Mouse (Mus musculus) kidney, adult 18-20 months (tissue): ENCODE results near the gene Kalrn.

ENCODE experiments used
- DNase-seq: peaks from one replicate; pipeline ENCODE4 v3.0.0; 2021

Kalrn gene

DNA sequence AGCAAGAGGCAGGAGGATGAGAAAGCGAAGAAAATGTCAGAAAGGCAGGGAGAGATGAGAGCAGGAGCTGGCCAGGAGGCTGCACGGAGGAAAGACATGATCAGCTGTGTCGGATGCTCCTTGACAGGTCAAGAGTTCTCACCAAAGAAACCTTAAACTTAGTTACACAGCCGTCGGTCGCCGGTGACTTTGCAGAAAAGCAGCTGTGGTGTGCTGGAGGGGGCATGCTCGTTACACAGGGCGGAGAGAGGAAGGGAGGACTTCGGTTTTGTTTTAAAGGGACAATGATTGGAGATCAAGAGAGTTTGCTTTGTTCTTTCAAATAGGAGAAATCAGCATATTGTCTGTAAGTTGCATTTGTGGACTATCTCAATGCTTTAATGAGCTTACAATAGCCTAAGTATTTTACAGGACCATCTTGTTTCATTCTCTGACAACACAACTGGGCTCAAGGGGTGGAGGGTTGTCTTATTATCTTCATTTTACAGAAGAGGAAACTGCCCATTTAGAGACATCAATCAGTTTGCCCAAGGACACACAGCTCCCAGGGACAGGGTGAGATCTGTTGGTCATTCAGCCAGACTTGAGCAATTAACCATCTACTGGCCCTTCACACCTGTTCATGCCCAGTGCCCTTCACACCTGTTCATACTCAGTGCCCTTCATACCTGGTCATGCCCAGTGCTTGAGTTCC lies 516.8 kb downstream of the Kalrn start:
- DNase-seq = no peak

DNA sequence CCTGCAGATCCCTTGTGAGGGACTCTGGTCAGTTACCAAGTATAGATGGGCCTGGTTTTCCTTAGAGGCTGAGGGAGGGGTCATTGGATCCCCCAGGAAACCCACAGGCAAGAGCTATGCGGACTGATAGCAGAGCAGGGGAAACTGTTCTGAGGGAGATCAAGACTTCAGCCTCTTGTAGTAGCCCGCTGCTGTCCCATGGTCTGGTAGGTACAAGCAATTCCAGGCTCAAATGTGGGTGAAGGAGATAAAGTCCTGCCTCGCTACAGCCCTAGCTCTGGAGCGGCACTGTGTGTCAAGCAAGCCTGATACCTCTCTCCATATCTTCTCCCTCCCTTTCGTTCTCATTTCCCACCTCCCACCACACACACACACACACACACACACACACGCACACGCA lies 523.2 kb downstream of the Kalrn start:
- no peak for DNase-seq

DNA sequence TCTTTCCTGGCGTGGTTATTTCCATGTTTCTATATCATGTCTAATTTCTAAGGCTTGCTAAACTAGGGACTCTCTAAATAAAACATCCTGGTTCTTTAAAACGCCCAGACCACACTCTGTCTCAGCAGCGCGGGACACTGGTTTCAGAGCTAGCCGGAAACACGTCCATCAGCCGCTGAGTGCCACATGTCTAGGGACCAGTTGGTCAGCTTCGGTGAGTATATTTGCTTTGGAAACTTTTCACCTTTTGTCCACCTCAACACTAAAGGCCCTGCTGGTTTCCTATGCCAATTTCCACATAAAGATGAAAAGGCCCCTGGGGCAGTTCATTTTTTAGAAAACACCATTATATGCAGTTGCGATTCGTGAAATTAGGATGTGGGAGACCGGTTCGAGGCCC lies 524.0 kb downstream of the Kalrn start:
- no peak for DNase-seq

DNA sequence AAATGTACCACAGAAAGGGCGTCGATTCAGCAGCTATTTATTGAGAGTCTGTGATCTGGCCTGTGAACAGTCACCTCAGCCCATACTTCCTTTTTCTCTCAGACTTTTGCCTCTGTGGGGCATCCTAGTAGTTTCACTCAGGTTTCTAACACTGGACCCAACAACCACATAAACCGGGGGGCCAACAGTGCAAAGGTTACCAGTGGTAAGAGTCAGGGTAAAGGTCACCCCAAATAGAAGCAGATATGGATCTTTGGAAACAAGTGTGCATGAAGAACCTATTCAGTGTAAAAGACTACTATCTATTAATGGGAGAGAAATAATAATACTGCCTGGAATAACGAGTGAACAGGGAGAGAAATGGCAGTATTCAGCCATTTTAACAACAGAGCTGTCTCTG lies 525.1 kb downstream of the Kalrn start:
- DNase-seq = no peak

DNA sequence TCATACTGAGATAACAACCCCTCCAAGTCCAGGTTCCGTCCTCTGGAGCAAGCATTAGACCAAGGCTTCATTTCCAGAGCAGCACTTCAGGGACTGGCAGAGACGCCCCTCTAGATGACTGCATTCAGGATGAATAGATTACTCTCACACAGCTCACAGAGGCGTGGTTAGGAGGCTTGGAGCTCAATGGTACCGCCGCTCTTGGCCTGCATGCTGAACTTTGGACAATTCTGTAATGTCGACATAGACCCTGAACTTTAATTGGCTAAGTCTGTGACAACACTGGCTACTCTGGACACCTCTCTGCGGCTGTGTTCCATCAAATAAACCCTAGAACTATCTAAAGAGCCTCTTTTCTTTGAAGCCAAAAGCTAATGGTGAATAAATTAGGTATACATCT lies 525.8 kb downstream of the Kalrn start:
- DNase-seq = no peak

DNA sequence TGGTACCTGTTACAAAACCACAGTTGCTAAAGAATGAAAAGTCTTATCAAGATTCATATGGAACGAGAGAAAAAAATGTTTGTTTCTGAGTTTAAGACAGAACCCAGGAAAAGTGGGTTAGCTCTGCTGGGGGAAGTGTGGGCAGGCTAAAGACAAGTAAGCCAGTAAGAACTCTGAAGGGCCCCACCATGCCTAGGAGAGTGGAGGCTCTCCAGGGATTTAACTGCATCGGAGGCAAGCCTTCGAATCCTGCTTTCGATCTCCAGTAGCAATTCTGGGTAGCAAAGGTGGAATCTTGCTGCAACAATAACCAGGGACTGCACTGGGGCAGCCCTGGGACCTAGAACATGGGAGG lies 526.3 kb downstream of the Kalrn start:
- no peak for DNase-seq

DNA sequence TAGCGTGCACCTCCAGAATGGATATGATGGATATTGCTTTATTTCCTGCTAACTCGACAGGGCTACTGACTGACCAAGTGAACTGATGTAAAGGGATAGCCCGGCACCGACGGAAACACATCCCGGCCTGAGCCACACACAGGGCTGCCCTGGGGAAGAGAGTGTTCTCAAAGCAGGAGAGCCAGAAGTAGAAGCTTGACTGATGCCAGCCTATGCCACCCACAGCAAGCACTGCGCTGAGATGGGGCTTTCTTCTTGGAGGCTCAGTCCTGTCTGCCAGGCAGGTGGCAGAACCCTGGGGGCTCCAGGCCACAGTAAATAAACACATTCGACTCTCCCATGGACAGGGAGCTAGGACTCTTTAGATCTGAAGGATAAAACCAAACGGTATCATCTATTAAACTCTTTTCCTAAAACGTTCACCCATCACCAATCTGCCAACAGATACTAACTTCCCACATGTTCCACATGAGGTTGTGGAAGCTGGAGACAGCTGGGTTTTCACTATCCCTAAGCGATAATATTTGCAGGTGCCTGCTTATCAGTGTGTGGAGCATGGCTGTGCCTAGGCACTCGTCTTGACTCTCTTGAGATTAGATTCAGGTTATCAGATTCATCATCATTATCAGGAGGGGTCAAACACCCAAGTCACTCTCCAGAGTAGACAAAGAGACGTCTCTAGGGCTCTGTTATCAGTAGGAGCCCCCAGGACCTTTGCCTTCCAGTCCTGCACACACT lies 526.9 kb downstream of the Kalrn start:
- no peak for DNase-seq

DNA sequence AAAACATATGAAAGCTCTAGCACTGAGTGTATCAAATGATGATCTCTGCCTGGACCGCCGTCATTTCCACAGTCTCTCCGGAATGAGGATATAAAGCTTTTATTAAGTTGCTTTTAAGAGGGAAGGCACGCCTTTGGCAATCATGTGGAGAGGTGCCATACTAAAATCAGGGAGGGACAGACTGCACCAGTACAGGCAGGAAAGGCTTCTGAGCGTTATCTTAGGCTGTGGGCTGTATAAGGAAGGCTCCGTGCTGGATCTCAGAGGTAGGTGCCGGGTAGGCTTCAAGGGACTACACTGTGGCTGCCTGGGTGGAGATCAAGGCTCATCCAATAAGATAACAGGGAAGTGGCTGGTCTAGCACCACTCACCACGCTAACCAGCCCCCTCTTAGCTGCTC lies 528.8 kb downstream of the Kalrn start:
- no peak for DNase-seq

DNA sequence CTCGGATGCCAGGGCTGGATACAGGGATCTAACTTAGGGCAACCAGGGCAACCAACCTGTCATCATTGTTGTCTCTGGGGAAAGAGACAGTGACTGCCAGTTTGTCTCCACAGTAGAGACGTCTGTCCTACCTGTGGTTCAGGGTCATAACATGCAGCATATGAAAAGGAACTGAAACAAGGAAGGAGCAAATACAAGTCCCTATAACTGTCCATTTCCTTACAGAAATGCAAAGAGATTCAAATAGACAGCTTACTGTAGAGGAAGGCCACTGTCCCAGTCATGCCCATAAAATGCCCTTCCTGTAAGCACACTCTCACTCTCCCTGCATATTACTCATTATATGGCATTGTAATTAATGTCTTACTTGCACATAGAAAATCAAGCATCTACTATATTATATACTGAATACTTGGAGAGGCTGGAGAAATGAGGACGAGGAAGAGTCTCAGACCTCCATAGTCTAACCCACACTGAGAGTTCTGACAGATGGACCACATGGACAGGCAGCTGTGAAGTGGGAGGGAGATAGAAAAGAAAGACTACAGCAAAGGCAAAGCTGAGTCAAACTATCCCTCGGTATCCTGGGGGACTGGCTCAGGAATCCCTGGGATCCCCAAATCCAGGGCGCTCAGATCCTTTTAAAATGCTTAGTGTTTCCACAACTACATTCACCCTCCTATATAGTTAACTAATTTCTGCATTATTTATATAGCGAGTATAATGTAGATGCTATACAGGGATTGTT lies 530.1 kb downstream of the Kalrn start:
- no peak for DNase-seq

DNA sequence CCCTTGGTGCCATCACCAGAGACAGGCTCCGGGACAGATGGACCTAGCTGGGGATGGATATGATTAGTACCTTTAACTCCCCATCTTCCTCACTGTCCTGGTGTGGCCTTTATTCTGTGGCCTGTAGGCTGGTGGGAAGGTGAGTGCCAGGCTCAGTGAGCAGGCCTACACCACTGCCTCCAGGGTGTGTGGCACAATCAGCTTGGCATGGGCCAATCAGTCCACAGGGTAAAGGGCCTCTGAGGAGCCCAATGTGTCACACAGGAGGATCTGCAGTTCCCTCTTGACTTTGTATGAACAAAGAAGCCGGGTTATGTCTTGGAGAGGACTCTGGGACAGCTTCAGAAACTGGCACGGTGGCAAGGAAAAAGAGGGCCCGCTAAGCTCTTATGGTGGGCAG lies 530.7 kb downstream of the Kalrn start:
- no peak for DNase-seq

DNA sequence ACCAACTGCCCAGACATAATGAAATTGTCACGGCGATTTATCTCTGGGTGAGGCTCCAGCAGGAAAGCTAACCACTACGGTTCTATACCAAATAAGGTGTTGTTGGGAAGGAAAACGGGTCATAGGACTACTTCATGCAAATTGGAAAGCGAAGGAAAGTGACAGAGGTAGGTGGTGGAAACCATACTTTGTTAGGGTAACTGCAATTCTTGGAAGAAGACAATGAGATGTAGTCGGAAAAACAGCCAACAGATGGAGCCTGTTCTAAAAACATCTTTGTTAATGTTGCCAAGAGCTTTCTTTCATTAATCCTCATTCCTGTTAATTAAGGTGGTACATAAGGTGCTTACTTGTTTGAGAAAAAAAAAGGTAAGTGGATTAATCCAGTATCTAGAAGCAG lies 533.1 kb downstream of the Kalrn start:
- DNase-seq = no peak

DNA sequence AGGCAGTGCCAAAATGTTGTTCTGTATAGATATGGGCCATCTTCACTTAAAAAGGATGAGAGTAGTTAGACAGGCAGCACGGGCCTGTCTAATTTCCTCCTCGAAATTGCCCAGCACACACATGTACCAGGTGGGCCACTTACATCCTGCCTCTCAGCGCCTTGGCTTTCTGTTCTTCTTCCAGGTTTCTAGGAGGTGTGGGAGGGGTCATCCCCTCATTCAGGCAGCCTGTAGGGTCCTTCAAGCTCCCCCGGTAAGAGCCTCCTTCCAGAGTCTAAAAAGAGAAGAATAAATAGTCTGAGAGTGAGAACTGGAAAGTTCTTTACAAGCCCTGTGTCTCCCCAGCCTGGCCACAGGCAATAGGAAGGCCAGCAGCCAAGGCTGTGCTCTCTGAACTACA lies 533.6 kb downstream of the Kalrn start:
- DNase-seq = no peak

DNA sequence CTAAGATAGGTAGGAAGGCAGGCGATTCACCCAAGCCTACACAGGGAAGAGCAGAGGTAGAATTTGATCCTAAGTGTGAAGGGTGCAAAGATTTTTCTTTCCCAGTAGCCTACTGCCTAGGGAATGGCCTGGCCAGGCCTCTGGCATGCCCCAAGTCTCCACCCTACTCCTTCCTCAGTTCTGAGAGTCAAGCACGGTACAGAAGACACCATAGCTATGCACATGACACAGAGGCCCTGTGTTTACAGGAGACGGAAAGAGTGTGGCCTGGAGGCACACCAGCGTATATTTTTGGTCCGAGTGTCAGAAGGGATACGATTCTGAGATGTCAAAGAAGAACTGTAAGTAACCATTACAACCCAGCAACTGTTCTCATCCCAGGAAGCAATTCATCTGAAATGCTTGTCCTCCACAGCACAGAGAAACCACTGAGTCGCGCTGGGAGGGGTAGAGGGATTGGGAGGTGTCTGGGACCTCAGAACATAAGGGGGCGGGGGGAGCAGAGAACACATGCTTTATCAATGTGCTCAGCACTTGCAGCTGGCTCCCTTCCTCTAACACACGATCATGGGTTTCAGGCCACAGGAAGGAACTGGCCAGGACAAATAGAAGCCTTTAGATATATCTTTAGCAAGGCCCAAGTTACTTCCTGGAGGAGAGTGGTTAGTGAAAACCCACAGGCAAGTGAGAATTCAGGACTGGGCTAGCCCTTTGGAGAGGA lies 536.8 kb downstream of the Kalrn start:
- no peak for DNase-seq

DNA sequence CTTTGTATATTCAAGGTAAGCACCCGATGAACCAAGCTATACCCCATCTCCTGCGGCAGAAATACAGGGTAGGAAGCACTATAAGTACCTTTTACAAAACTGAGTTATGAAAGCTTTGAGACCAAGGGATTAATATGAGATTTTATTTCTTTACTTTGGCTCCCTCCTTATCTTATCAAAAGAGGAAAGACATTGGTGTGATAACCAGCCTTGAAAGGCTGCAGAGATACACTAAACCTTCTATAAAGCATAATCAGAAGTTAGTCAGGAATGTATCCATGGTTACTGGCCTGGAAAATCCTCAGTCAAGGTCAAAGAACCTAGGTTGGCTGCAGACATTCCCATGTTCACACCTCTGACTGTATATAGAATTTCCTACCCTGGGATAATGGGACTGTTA lies 537.6 kb downstream of the Kalrn start:
- DNase-seq = no peak

DNA sequence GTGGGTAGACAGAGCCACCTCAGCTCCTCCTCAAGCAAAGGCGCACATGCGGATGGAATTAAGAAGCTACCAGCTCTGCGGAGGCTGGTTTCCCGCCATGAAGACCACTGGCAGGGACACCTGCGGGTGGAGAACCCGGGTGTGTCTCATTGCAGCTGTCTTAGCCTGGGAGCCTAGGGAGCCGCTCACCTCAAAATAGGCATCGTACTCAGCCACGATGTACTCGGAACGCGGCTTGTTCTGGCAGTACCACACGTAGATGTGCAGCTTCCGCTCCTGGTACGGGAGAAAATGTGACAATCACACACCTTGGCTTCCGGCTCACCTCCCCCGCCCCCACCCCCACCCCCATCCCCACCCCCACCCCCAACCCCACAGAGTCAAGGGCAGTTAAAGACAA lies 539.1 kb downstream of the Kalrn start:
- no peak for DNase-seq

DNA sequence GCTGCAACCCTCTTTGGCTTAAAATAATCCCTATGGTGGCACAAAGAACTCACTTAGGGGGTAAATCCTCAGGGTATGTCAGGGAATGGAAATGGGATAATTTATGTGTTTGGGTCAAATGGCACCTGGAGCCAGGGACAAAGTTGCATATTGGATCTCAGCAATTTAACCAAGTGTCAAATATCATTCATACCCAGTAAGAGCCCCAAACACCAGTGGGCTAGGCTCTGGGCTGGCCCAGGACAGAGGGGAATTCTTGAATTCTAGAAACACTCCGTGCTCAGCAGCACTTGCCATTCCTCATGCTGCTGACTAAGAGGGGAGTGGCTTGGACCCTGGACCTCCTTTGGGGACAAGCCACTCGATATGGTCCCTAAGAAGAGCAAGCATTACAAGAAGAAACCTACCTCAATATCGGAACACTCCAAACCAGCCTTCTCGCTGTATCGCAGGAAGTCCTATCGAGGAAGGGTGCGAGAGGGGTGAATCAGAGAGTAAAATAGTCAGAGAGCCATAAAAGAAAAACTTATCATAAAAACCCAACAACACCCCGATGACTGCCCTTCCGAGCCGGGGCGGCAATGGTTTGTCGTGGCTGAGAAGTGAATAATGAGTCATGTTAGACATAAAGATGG lies 541.2 kb downstream of the Kalrn start:
- DNase-seq = no peak

DNA sequence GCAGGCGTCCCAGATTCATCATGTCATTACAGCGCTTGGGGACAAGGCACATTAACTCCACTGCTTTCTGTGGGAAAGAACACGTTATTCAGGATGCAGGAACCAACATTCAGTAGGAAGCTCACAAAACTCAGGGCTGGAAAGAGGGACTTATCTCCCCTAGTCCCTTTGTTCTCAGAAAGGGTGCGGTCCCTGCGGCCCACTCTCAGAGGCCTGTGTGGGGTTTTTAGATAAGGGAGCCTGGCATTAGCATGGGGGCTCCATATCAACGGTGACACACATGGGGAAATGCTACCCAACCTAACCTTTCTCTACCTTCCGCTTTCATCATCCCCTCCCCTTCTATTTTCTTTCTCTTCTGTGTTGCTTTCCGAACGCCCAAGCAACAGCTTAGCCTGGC lies 541.8 kb downstream of the Kalrn start:
- DNase-seq = no peak

DNA sequence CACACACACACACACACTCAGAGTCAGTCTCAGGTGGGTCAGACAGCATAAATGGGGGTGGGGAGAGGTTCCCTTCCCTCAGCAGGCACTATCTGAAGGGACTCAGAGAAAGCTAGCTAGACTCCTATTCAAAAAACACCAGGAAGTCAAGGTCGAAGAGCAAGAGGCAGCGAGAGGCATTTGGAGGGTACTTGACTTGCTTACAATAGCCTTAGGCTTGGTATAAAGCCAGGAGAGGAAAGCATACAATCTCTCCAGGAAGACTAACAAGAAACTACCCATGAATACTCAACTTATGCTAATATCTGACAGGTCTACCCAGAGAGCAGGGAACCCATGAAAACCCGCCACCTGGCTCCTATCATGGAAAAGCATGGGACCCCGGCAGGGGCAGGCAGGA lies 543.0 kb downstream of the Kalrn start:
- no peak for DNase-seq

DNA sequence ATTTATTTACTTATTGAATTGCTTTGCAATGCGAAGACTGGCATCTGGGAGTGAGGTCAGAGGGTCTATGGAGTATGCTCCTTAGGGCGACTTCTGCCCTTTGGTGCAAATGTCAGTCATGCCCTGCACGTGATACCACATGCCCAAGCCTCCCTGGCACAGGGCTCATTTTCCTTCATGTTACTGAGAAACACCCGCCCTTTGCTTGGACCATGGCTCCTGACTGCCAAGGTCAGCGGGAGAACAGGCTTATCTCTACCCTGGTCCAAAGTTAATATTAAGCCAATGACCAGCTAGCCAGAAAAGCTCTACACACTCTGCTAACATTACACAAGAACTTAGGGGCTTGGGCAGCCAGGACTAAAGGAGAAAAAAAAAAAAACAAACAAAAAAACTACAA lies 543.5 kb downstream of the Kalrn start:
- DNase-seq = peak; percentile 83

DNA sequence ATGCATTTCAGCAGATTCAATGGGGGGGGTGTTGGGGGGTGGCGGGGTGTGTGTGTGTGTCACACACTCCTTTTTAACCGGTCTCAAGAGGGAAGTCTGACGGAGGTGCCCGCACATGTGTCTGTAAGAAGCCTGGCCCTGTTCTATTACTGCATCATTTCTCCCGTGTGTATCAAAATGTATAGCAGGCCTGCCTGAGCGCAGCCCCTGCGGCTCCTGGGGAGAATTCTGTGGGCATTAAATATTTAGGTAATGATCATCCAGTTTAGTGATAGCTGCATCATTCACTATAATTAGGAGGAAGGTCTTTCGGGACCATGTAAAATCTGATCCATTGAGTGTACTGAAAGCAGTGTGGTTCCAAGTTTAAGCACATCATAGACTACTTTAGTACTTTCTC lies 556.1 kb downstream of the Kalrn start:
- no peak for DNase-seq

DNA sequence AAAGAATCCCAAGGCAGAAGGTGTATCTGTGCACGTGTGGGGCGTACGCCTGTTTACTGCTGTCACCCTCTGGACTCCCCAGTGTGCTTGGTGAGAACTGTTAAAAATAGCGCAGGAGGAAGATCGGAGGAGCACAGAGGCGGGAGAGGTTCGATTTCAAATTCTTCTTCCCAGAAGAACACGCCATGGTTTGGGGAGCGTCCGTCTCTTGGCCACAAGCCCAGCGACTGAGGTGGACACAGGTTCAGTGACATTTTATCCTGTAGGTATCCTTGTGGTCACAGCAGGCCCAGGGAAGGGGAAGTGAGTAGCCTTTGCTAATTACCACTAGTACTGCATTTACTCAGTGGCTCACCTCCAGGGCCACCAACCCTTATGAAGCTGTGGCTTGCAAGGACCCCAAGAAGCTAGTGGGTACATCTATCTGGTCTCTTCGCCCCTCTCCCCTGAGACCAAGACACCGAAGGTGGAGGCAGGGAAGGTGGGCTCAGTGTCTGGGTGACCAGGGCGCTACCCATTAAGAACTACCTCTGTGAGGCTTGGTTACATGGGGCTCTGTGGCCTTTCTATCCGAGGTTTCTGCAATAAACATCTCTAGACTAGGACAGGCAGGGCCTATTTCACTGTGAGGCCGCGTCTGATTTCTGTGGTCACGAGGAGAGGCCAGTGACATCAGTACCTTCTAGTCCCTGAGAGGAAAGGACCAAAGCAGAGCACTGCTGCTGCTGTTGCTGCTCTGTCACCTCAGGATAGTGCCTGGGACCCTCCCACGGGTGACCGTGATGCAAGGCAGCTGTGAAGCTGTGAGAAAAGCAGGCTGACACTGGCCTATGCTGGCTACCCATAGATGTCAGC lies 561.1 kb downstream of the Kalrn start:
- no peak for DNase-seq

DNA sequence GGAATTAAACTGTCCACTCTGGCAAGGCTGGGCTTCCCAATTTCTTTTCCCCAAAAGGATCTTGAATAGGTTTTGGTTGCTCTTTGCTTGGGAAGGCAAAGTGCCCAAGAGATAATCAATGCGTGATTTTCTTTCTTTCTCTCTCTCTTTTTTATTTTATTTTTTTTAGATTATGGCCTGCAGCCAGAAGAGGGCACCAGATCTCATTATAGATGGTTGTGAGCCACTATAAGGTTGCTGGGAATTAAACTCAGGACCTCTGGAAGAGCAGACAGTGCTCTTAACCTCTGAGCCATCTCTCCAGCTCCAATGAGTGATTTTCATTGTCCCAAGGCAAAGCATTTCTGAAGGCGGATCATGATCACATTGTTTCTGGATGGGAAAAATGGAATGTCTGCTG lies 563.8 kb downstream of the Kalrn start:
- no peak for DNase-seq
